Mouse (Mus musculus) lung, adult 2 months (tissue): ENCODE measurements around the gene Samd14.

Experiments
- CTCF ChIP-seq: fragments of 200-500 bp; IDR thresholded peaks from 2 replicates; pipeline ENCODE4 v1.5.1; 2011; ENCODE audit warnings: mild to moderate bottlenecking, low read length, control low read depth; ENCODE audit not compliant: insufficient read depth
- POLR2A ChIP-seq: fragments of 200-500 bp; IDR thresholded peaks from 2 replicates; pipeline ENCODE4 v1.6.1; 2011; ENCODE audit warnings: low read depth, mild to moderate bottlenecking, control low read depth, low read length, borderline replicate concordance; ENCODE audit errors: extremely low read depth

- TF ChIP-seq CTCF, result no peak
- TF ChIP-seq POLR2A, result no peak
Measured at GRCm38 (mm10) chr11:95069226-95069957, 59.7 kb downstream of the Samd14 start.
